Mouse (Mus musculus): Measurements from ENCODE around the gene Ube2j1. TPM values are rescaled to one million over a fixed set of nuclear protein-coding genes. Genes with fewer than 3 reads are reported as not detected.
A peak's percentile ranks its signal among the peaks of the same experiment; 100 is the strongest.

Ube2j1 gene
- polyA plus RNA-seq, 1 experiment = 35.5 TPM

DNA sequence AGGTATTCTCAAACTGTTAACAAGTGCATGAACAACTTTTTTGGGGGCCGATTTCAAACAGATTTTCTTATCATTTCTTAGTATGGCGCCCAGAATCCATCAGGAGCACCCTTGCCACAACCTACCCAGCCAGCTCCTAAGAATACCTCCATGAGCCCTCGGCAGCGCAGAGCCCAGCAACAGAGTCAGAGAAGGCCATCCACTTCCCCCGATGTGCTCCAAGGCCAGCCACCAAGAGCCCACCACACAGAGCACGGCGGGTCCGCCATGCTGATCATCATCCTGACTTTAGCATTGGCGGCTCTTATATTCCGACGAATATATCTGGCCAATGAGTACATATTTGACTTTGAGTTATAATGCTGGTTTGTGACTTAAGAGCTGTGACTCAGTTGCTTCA is 18.4 kb downstream of the Ube2j1 start:
- Histone ChIP-seq H3K4me3 (replicated peaks) (no peak overlapping the region), H3K4me1 (peaks cover 13% of the 10 kb centered on the region), H3K36me3 (replicated peaks; ENCODE audit: low read length) (peaks cover 87% of the 10 kb centered on the region), H3K27me3 (replicated peaks) (no peaks in the 10 kb centered on the region), H3K9me3 (no peaks in the 10 kb centered on the region)
- no peak for TF ChIP-seq FLI1 (IDR thresholded peaks at IDR 0.05; ENCODE audit: low read length)
- TF ChIP-seq GATA1 (IDR thresholded peaks at IDR 0.05; ENCODE audit: borderline replicate concordance, low read length) = no peak

GRCm38 (mm10) chr4:33052055-33052454 is 20.8 kb downstream of the Ube2j1 start:
- Histone ChIP-seq H3K4me3 (replicated peaks) (no peak overlapping the region), H3K9me3 (no peaks in the 10 kb centered on the region), H3K4me1 (peaks cover 7% of the 10 kb centered on the region), H3K27me3 (replicated peaks) (no peaks in the 10 kb centered on the region), H3K36me3 (replicated peaks; ENCODE audit: low read length) (peaks cover 64% of the 10 kb centered on the region)
- no peak for TF ChIP-seq GATA1 (IDR thresholded peaks at IDR 0.05; ENCODE audit: borderline replicate concordance, low read length)
- no peak for TF ChIP-seq FLI1 (IDR thresholded peaks at IDR 0.05; ENCODE audit: low read length)

- no peak overlapping the region for H3K4me3 ChIP-seq (replicated peaks)
- no peaks in the 10 kb centered on the region for H3K9me3 ChIP-seq
- TF ChIP-seq GATA1 (IDR thresholded peaks at IDR 0.05; ENCODE audit: borderline replicate concordance, low read length) = no peak
- TF ChIP-seq FLI1 (IDR thresholded peaks at IDR 0.05; ENCODE audit: low read length) = no peak
- peaks cover 59% of the 10 kb centered on the region for H3K36me3 ChIP-seq (replicated peaks; ENCODE audit: low read length)
- H3K27me3 ChIP-seq (replicated peaks) = no peaks in the 10 kb centered on the region
- H3K4me1 ChIP-seq = peaks cover 7% of the 10 kb centered on the region
These were observed 21.4 kb downstream of the Ube2j1 start for GRCm38 (mm10) chr4:33052650-33053049.

GRCm38 (mm10) chr4:33054426-33054825 is 23.2 kb downstream of the Ube2j1 start:
- H3K4me3 ChIP-seq (replicated peaks) = no peak overlapping the region
- H3K36me3 ChIP-seq (replicated peaks; ENCODE audit: low read length) = peaks cover 41% of the 10 kb centered on the region
- peaks cover 7% of the 10 kb centered on the region for H3K4me1 ChIP-seq
- no peaks in the 10 kb centered on the region for H3K27me3 ChIP-seq (replicated peaks)
- TF ChIP-seq GATA1 (IDR thresholded peaks at IDR 0.05; ENCODE audit: borderline replicate concordance, low read length) (no peak), FLI1 (IDR thresholded peaks at IDR 0.05; ENCODE audit: low read length) (no peak)
- H3K9me3 ChIP-seq = no peaks in the 10 kb centered on the region

DNA sequence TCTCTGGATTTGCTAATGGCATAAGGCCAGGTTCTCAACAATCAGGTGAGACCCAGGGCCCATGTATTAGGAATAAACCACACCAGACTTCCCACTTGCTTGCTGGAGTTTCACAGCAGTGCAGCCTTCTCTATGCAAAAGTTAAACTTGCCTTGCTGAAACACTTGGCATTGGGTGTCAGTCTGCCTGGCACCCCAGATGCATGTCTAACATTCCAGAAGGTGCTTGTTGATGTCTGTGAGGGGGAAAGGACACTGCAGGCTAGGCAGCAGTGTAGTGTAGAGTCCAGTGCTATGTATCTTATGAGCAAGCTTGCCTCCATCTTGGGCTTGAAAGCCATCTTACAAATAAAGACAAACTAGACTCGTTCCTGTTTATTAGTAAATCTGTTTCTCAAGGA is 25.1 kb downstream of the Ube2j1 start:
- no peak for TF ChIP-seq GATA1 (IDR thresholded peaks at IDR 0.05; ENCODE audit: borderline replicate concordance, low read length)
- TF ChIP-seq FLI1 (IDR thresholded peaks at IDR 0.05; ENCODE audit: low read length) = no peak

GRCm38 (mm10) chr4:33057890-33058687 is 26.9 kb downstream of the Ube2j1 start:
- H3K4me3 ChIP-seq (replicated peaks) = no peak overlapping the region

More for the DNA sequence above, 25.1 kb downstream of the Ube2j1 start:
- peaks cover 4% of the 10 kb centered on the region for H3K27me3 ChIP-seq (replicated peaks)
- peaks cover 22% of the 10 kb centered on the region for H3K36me3 ChIP-seq (replicated peaks; ENCODE audit: low read length)
- H3K4me3 ChIP-seq (replicated peaks) = peak overlapping the region; percentile 14
- peaks cover 13% of the 10 kb centered on the region for H3K4me1 ChIP-seq
- H3K9me3 ChIP-seq = no peaks in the 10 kb centered on the region

DNA sequence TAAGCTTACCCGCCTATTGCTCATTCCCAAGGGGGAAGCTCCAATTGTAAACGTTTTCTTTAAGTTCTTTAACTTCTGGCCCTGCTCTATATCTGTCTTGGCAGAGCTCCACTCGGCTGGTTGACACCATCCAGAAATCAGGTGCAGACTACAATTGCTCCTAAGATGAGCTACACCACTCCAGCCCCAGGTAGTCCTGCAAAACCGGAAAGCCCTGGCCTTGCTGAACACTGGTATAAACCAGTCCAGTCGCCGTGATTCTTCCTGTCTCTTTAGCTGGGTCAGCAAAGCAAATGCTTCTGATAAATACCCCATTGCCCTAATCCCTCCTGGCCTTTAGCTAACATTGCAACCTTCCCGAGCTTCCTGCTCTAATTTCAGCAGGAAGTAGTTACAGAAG is 29.9 kb downstream of the Ube2j1 start:
- Histone ChIP-seq H3K27me3 (replicated peaks) (peaks cover 22% of the 10 kb centered on the region), H3K9me3 (no peaks in the 10 kb centered on the region), H3K4me1 (peaks cover 9% of the 10 kb centered on the region), H3K36me3 (replicated peaks; ENCODE audit: low read length) (no peaks in the 10 kb centered on the region), H3K4me3 (replicated peaks) (no peak overlapping the region)
- no peak for TF ChIP-seq FLI1 (IDR thresholded peaks at IDR 0.05; ENCODE audit: low read length)
- TF ChIP-seq GATA1 (IDR thresholded peaks at IDR 0.05; ENCODE audit: borderline replicate concordance, low read length) = no peak

More at GRCm38 (mm10) chr4:33057890-33058687, 26.9 kb downstream of the Ube2j1 start:
- peaks cover 8% of the 10 kb centered on the region for H3K27me3 ChIP-seq (replicated peaks)
- H3K4me1 ChIP-seq = peaks cover 10% of the 10 kb centered on the region
- H3K9me3 ChIP-seq = no peaks in the 10 kb centered on the region
- no peak for TF ChIP-seq GATA1 (IDR thresholded peaks at IDR 0.05; ENCODE audit: borderline replicate concordance, low read length)
- no peak for TF ChIP-seq FLI1 (IDR thresholded peaks at IDR 0.05; ENCODE audit: low read length)
- peaks cover 6% of the 10 kb centered on the region for H3K36me3 ChIP-seq (replicated peaks; ENCODE audit: low read length)

GRCm38 (mm10) chr4:33062981-33063380 is 31.8 kb downstream of the Ube2j1 start, which contains the start of gene Gabrr2:
Gene Gabrr2 (plus strand): TSS chr4:33062999.
- Histone ChIP-seq H3K9me3 (no peaks in the 10 kb centered on the region), H3K27me3 (replicated peaks) (peaks cover 28% of the 10 kb centered on the region), H3K4me1 (peaks cover 20% of the 10 kb centered on the region), H3K4me3 (replicated peaks) (no peak within 1 kb of the TSS), H3K36me3 (replicated peaks; ENCODE audit: low read length) (no peaks in the 10 kb centered on the region)
- TF ChIP-seq GATA1 (IDR thresholded peaks at IDR 0.05; ENCODE audit: borderline replicate concordance, low read length) (no peak), FLI1 (IDR thresholded peaks at IDR 0.05; ENCODE audit: low read length) (no peak)

- no peak for TF ChIP-seq FLI1 (IDR thresholded peaks at IDR 0.05; ENCODE audit: low read length)
- no peak for TF ChIP-seq GATA1 (IDR thresholded peaks at IDR 0.05; ENCODE audit: borderline replicate concordance, low read length)
- no peaks in the 10 kb centered on the region for H3K9me3 ChIP-seq
- peaks cover 35% of the 10 kb centered on the region for H3K27me3 ChIP-seq (replicated peaks)
- H3K4me3 ChIP-seq (replicated peaks) = no peak overlapping the region
- H3K36me3 ChIP-seq (replicated peaks; ENCODE audit: low read length) = no peaks in the 10 kb centered on the region
- peaks cover 27% of the 10 kb centered on the region for H3K4me1 ChIP-seq
These were observed 33.8 kb downstream of the Ube2j1 start for GRCm38 (mm10) chr4:33064986-33065385.

DNA sequence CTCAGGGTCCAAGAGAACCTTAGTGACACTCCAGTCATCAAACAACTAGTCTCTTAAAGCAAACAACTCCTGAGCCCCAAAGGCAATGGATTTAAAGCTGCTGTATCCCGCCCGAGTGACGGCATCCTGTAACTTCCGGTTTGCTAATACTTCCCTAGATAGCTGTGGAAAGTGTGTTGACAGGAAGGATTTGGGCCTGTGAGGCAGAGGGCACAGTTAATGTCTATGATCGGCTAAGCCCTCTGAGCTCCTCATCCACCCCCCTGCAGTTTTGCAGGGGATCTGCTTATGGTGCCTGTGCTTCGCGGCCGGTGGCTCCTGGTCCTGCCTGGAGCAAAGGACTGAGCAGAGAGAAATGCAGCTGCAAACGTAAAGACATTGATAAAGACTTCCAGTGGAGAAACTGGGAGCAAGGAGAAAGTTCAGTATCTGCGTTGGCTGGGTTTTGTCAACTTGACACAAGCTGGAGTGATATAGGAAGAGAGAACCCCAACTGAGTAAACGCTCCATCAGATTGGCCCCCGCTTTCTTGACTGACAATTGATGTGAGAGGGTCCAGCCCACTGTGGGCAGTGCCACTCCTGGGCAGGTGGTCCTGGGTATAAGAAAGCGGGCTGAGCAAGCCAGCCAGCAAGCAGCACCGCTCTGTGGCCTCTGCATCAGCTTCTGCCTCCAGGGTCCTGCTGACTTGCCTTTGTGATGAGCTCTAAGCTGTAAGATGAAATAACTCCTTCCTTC is 35.2 kb downstream of the Ube2j1 start:
- Histone ChIP-seq H3K27me3 (replicated peaks) (peaks cover 37% of the 10 kb centered on the region), H3K4me1 (peaks cover 27% of the 10 kb centered on the region), H3K9me3 (no peaks in the 10 kb centered on the region), H3K4me3 (replicated peaks) (no peak overlapping the region), H3K36me3 (replicated peaks; ENCODE audit: low read length) (no peaks in the 10 kb centered on the region)
- TF ChIP-seq FLI1 (IDR thresholded peaks at IDR 0.05; ENCODE audit: low read length) (no peak), GATA1 (IDR thresholded peaks at IDR 0.05; ENCODE audit: borderline replicate concordance, low read length) (no peak)
